Mouse (Mus musculus) erythroblast, embryonic 14.5 days (primary cell): ENCODE data around the gene Cox7b.

Experiments
- GATA1 ChIP-seq: IDR thresholded peaks from 2 replicates; pipeline ENCODE4 v1.6.1; 2012; ENCODE audit warnings: low read length, inconsistent platforms, mixed read lengths
- TAL1 ChIP-seq: IDR thresholded peaks from 3 replicates; pipeline ENCODE4 v1.6.1; 2012; ENCODE audit warnings: low read length, inconsistent platforms, mixed read lengths

DNA sequence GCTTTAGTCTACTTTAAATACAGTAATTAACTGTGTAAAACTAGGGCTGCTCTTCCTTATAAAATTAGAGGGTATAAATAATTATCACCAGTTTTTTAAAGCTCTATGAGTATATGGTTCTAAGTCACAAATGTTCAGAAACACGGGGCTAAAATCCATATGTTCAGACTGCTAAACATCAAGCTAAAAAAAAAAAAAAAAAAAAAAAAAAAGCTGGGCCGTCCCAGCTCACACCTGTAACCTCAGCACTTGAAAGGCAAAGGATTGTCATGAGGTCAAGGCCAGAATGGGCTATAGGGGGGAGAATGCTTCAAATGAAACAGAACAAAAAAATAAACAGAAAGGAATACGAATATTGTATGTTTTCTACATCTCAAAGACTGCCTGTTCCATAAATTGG is 4.7 kb upstream of the Cox7b start:
- TF ChIP-seq TAL1 (no peak), GATA1 (no peak)
